Mouse (Mus musculus) lung, embryonic 14.5 days (tissue): ENCODE data around the gene Zfp704. TPM values are rescaled to one million over a fixed set of nuclear protein-coding genes. Genes with fewer than 3 reads are reported as not detected.
A peak's percentile ranks its signal among the peaks of the same experiment; 100 is the strongest.

Experiments
- ATAC-seq: fragments of 200-750 bp; cut with Nextera tagmentation; 2 replicates; pipeline ENCODE4 v1.8.0; 2017; ENCODE audit warnings: mild to moderate bottlenecking, moderate TSS enrichment, moderate library complexity; ENCODE audit not compliant: insufficient read depth
- DNase-seq: peaks from one replicate; pipeline ENCODE4 v3.0.0-alpha.2; 2015
- H3K27ac ChIP-seq: fragments of 300-500 bp; sonication (generic); 2 replicates; pipeline ENCODE4 v1.5.1; 2014; ENCODE audit warnings: low read depth, mild to moderate bottlenecking, moderate library complexity
- H3K27me3 ChIP-seq: fragments of 300-500 bp; sonication (generic); 2 replicates; pipeline ENCODE4 v1.6.1; 2014; ENCODE audit warnings: low read length, control low read depth; ENCODE audit not compliant: insufficient read depth
- H3K36me3 ChIP-seq: fragments of 300-500 bp; sonication (generic); 2 replicates; pipeline ENCODE4 v1.6.1; 2014; ENCODE audit warnings: control low read depth; ENCODE audit not compliant: insufficient read depth
- H3K4me1 ChIP-seq: fragments of 300-500 bp; sonication (generic); 2 replicates; pipeline ENCODE4 v1.6.1; 2014; ENCODE audit warnings: antibody characterized with exemption, control low read depth; ENCODE audit not compliant: insufficient read depth
- H3K4me2 ChIP-seq: fragments of 300-500 bp; sonication (generic); 2 replicates; pipeline ENCODE4 v1.6.1; 2014; ENCODE audit warnings: mild to moderate bottlenecking
- H3K4me3 ChIP-seq: fragments of 300-500 bp; sonication (generic); 2 replicates; pipeline ENCODE4 v1.5.1; 2014; ENCODE audit warnings: low read depth, low read length
- H3K9ac ChIP-seq: fragments of 300-500 bp; sonication (generic); 2 replicates; pipeline ENCODE4 v1.6.1; 2014
- H3K9me3 ChIP-seq: fragments of 300-500 bp; sonication (generic); 2 replicates; pipeline ENCODE4 v1.6.1; 2016; ENCODE audit warnings: low read depth, low read length, control low read depth
- CTCF ChIP-seq: IDR thresholded peaks from 2 replicates; pipeline ENCODE4 v1.5.1; 2016; ENCODE audit warnings: antibody characterized with exemption, low read depth
- WGBS: fragments of 180-500 bp; shearing (Covaris S2); extraction: QIAGEN DNeasy Blood & Tissue Kit; methylation state at CpG from one replicate; pipeline ENCODE4 v1.1.7; 2014; 5-methylcytosine and 5-hydroxymethylcytosine counted together
- polyA plus RNA-seq: library from polyadenylated mRNA; unstranded; fragments of >200 nt; fragmentation: Nextera tagmentation; extraction: Ambion mirVana; gene quantifications from 2 replicates; pipeline ENCODE4 v1.2.1, GENCODE M21; 2014

Gene Zfp704
- polyA plus RNA-seq, 1 experiment from 2014 or later, result 13.7 TPM

DNA sequence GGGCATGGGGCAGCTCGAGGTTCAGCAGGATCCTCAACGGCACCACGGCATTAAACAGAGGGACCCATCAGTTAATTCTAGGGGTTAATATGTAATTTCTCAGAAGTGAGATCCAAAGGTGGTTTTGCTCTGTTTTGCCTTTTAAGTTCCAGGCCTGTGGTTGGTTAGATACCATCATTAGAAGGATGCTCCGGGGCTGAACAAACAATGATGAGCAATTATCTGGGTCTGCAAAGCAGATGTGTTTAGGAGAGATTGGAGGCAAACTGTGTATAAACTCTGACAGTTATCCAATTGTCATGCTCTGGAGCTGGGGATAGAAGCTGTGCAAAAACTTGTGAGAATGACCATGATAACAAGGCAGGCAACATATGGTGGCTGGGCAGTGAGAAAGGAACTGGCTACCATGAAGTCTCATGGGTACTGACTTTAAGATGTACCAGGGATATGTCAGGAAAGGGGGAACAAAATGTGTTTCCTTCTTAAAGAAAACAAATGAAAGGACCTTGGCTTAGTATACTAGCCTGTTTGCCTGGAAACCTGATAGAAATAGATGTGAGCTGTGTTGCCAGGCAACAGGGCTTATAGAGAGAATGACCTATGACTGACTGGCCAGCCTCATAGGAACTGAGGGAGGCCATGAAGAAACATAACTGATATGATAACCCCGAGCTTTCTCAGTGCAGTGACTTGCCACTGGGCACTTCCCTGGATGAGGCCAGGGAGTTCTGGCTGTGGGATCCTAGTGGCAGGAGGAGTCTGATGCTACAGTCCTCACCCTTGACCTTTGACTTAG is 206.4 kb downstream of the Zfp704 start:
- no peaks in the 10 kb centered on the region for H3K9me3 ChIP-seq
- H3K4me3 ChIP-seq, result no peak overlapping the region
- ATAC-seq (no peak), DNase-seq (no peak)
- H3K36me3 ChIP-seq, result no peaks in the 10 kb centered on the region
- no peaks in the 10 kb centered on the region for H3K27me3 ChIP-seq
- H3K27ac ChIP-seq, result peak overlapping the region; percentile 56; the same call in 1 of the 2 replicates
- H3K4me2 ChIP-seq, result peak overlapping the region; percentile 45
- WGBS, result 61% methylated on average over 5 of the region's 5 CpGs
- H3K4me1 ChIP-seq, result peaks cover 18% of the 10 kb centered on the region
- no peak overlapping the region for H3K9ac ChIP-seq
- no peak for TF ChIP-seq CTCF

DNA sequence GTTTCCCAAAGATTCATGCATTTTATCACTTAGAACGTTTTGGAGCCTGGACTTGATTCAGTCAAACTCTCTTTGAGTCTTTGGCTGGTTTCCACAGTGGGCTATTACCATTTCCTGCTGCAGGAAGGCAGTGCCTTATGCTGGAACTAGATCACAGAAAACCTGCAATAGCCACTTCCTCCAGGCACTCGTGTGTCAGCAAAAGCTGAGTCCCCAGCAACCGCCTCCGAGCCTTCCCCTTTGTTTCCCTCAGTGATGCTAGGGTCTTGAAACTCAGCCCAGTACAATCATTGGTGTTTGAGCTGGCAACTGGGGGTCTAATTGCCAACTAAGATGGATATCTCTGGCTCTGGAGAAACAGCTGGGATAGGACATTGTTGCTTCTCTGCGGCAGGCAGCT is 207.0 kb downstream of the Zfp704 start:
- H3K27me3 ChIP-seq, result no peaks in the 10 kb centered on the region
- no peaks in the 10 kb centered on the region for H3K36me3 ChIP-seq
- H3K9ac ChIP-seq, result no peak overlapping the region
- no peak overlapping the region for H3K4me3 ChIP-seq
- TF ChIP-seq CTCF, result no peak
- H3K4me2 ChIP-seq, result peak overlapping the region; percentile 45
- WGBS, result 24% methylated on average over 5 of the region's 5 CpGs
- DNase-seq (peak; percentile 89), ATAC-seq (peak; percentile 60; the same call in 1 of the 2 replicates)
- peaks cover 18% of the 10 kb centered on the region for H3K4me1 ChIP-seq
- peak overlapping the region; percentile 56; the same call in 1 of the 2 replicates for H3K27ac ChIP-seq
- no peaks in the 10 kb centered on the region for H3K9me3 ChIP-seq

DNA sequence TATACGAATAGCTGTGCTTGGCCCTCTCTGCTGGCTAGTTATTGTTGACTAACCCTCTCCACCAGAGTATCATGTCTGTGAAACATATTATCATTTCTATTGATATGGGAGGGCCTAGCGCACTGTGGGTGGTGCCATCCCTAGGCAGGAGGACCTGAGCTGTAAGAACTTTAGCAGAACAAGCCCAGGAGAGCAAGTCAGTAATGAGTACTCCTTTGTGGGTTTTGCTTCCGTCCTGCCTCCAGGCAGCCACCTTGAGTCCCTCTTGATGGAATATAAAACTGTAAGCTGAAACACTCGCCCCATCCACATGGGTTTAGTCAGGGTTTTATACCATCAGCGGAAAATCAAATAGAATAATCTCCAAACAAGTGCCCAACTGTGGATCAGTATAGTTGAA is 207.5 kb downstream of the Zfp704 start:
- no peaks in the 10 kb centered on the region for H3K27me3 ChIP-seq
- ATAC-seq (no peak), DNase-seq (no peak)
- no peaks in the 10 kb centered on the region for H3K9me3 ChIP-seq
- no peak for TF ChIP-seq CTCF
- H3K4me1 ChIP-seq, result peaks cover 18% of the 10 kb centered on the region
- no peaks in the 10 kb centered on the region for H3K36me3 ChIP-seq
- no peak overlapping the region for H3K9ac ChIP-seq
- H3K4me2 ChIP-seq, result no peak overlapping the region; the same call in 1 of the 2 replicates
- peak overlapping the region; percentile 56 for H3K27ac ChIP-seq
- 78% methylated on average over 5 of the region's 5 CpGs for WGBS
- no peak overlapping the region for H3K4me3 ChIP-seq

DNA sequence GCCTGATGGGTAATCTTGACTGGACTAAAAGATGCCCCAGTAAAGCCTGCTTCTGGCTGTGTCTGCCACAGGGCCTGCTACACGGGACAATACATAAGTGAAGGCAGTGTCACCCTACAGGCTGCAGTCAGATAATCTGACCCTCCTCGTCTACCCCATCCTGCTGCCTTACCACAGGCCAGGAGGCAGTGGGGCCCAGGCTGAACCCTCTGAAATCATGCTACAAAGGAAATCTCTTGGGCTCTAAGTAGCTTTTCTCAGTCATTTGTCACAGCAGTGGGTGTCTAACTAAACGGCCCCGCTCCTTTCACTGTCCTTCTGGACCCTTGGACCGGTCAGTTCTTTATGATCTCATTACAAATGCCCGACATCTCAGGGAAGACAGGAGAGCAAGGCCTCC is 208.2 kb downstream of the Zfp704 start:
- DNase-seq, result no peak
- no peak for ATAC-seq
- TF ChIP-seq CTCF, result no peak
- WGBS, result 65% methylated on average over 6 of the region's 6 CpGs
- no peak overlapping the region for H3K4me3 ChIP-seq
- no peaks in the 10 kb centered on the region for H3K9me3 ChIP-seq
- no peaks in the 10 kb centered on the region for H3K36me3 ChIP-seq
- no peak overlapping the region for H3K27ac ChIP-seq
- H3K4me2 ChIP-seq, result no peak overlapping the region
- peaks cover 18% of the 10 kb centered on the region for H3K4me1 ChIP-seq
- H3K9ac ChIP-seq, result no peak overlapping the region
- H3K27me3 ChIP-seq, result no peaks in the 10 kb centered on the region

DNA sequence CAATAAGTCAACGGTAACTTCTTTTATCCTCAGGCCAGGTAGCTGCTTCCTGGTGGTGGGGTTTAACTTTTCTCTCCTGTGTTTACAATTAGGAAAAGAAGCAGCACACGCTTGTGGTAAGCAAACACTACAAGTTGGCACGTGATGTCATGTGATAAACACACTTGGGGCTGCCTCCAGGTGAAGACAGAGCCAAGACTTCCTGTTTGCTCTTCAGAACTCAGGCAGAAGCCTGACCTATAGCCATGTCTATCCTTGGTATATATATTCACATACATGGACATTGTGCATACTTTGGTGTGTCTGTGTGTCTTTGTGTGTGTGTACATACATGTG is 209.0 kb downstream of the Zfp704 start:
- Histone ChIP-seq H3K27me3 (no peaks in the 10 kb centered on the region), H3K9me3 (no peaks in the 10 kb centered on the region), H3K4me3 (no peak overlapping the region), H3K4me1 (peaks cover 18% of the 10 kb centered on the region), H3K36me3 (no peaks in the 10 kb centered on the region), H3K4me2 (peak overlapping the region; percentile 23; the same call in 1 of the 2 replicates), H3K27ac (peak overlapping the region; percentile 26; the same call in 1 of the 2 replicates), H3K9ac (no peak overlapping the region)
- ATAC-seq (0 out of 2 replicates have a peak, but pooled peaks have one; percentile 7), DNase-seq (peak; percentile 34)
- WGBS, result 27% methylated on average over 3 of the region's 3 CpGs
- no peak for TF ChIP-seq CTCF

DNA sequence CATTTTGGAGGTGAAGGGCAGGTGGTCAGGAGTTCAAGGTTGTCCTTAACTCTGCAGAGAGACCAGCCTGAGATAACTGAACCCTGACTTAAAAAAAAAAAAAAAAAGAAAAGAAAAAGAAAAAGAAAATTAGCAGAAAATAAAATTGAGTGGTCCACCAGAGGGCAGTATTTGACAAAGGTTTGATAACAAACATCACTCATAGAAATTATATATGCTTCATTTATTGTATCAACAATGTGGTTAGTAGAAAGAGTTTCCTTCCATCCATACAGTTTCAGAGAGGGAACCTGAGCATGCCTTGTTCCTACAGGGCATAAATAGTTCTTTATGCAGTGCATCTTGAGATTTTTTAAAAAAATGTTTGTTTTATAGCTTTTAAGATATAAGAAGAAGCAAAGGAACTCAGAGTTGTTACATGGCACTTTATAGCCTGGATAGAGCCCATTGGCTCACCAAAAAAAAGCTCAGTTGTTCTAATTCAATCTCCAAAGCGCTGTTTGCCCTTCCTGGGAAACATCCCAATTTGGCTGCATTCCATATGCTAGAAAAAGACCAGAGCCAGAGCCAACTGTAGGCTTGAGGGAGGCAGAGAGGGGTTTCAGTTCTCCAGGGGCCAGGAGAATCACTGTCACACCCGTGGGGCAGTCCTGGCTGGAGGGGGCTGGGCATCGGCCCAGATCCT is 209.5 kb downstream of the Zfp704 start:
- ATAC-seq, result peak; percentile 45; the same call in 1 of the 2 replicates
- Histone ChIP-seq H3K27ac (peak overlapping the region; percentile 26; the same call in 1 of the 2 replicates), H3K36me3 (no peaks in the 10 kb centered on the region), H3K27me3 (no peaks in the 10 kb centered on the region), H3K9me3 (no peaks in the 10 kb centered on the region), H3K9ac (no peak overlapping the region), H3K4me1 (peaks cover 18% of the 10 kb centered on the region), H3K4me2 (peak overlapping the region; percentile 23; the same call in 1 of the 2 replicates), H3K4me3 (no peak overlapping the region)
- peak; percentile 94 for DNase-seq
- 21% methylated on average over 3 of the region's 3 CpGs for WGBS
- TF ChIP-seq CTCF, result peak; percentile 52

DNA sequence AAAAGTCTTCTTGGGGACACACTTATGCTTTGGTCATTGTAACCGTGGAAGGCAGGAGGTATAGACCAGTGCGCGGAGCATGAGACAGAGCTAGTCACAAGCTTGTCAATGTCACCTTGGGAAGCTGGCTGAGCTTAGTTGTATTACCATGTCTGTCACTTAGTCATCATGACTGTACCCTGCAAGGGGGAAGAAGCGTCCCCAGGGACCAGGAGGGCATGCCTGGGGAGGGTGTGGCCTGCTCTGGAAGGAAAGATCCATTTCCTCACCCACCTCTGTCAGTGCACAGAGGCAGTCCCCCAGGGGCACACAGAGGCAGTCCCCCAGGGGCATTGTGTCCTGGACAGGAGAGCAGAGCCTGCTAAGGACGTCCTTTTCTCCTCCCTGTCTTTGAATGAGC is 211.6 kb downstream of the Zfp704 start:
- TF ChIP-seq CTCF, result no peak
- WGBS, result 64% methylated on average over 5 of the region's 5 CpGs
- H3K4me1 ChIP-seq, result peaks cover 14% of the 10 kb centered on the region

More for the DNA sequence above, 211.6 kb downstream of the Zfp704 start:
- no peak overlapping the region for H3K4me3 ChIP-seq
- no peaks in the 10 kb centered on the region for H3K36me3 ChIP-seq
- H3K9ac ChIP-seq, result no peak overlapping the region
- no peak overlapping the region for H3K4me2 ChIP-seq
- ATAC-seq, result no peak
- no peaks in the 10 kb centered on the region for H3K9me3 ChIP-seq
- H3K27me3 ChIP-seq, result no peaks in the 10 kb centered on the region
- no peak overlapping the region for H3K27ac ChIP-seq
- no peak for DNase-seq
